Mouse (Mus musculus) liver, adult 2 months (tissue): ENCODE measurements around the gene Obscn. TPM values are rescaled to one million over a fixed set of nuclear protein-coding genes. Genes with fewer than 3 reads are reported as not detected.
A peak's percentile ranks its signal among the peaks of the same experiment; 100 is the strongest.

ENCODE experiments used
- DNase-seq: peaks from one replicate; pipeline ENCODE4 v3.0.0-alpha.2; 2011; ENCODE audit warnings: low read depth, low spot score; ENCODE audit errors: extremely low read depth
- H3K27ac ChIP-seq: fragments of 200-500 bp; replicated peaks from 2 replicates; pipeline ENCODE4 v1.5.1; 2012; ENCODE audit warnings: low read depth, mild to moderate bottlenecking, control low read depth, inconsistent platforms, low read length; ENCODE audit not compliant: insufficient read depth
- H3K27me3 ChIP-seq: fragments of 200-500 bp; 2 replicates; pipeline ENCODE4 v1.6.1; 2012; ENCODE audit warnings: mild to moderate bottlenecking, moderate library complexity, low read length, inconsistent platforms; ENCODE audit not compliant: control insufficient read depth, insufficient read depth
- H3K36me3 ChIP-seq: fragments of 200-500 bp; 2 replicates; pipeline ENCODE4 v1.6.1; 2012; ENCODE audit warnings: low read length, inconsistent platforms; ENCODE audit not compliant: control insufficient read depth, insufficient read depth
- H3K4me1 ChIP-seq: fragments of 200-500 bp; 2 replicates; pipeline ENCODE4 v1.6.1; 2011; ENCODE audit warnings: low read length; ENCODE audit not compliant: control insufficient read depth, insufficient read depth
- H3K4me3 ChIP-seq: fragments of 200-500 bp; 2 replicates; pipeline ENCODE4 v1.5.1; 2011; ENCODE audit warnings: low read depth, mild to moderate bottlenecking, control low read depth, low read length, moderate library complexity; ENCODE audit not compliant: insufficient read depth
- H3K79me2 ChIP-seq: fragments of 200-500 bp; 2 replicates; pipeline ENCODE4 v1.6.1; 2012; ENCODE audit warnings: inconsistent platforms, mild to moderate bottlenecking, low read length, moderate library complexity; ENCODE audit not compliant: control insufficient read depth, insufficient read depth
- H3K9ac ChIP-seq: fragments of 200-500 bp; 2 replicates; pipeline ENCODE4 v1.6.1; 2012; ENCODE audit warnings: low read depth, mild to moderate bottlenecking, control low read depth, inconsistent platforms, low read length
- CTCF ChIP-seq: fragments of 200-500 bp; IDR thresholded peaks from 2 replicates; pipeline ENCODE4 v1.5.1; 2011; ENCODE audit warnings: low read depth, low read length, control low read depth
- POLR2A ChIP-seq: fragments of 200-500 bp; IDR thresholded peaks from 2 replicates; pipeline ENCODE4 v1.6.1; 2011; ENCODE audit warnings: low read length, control low read depth; ENCODE audit not compliant: insufficient read depth; ENCODE audit errors: extremely low read depth
- WGBS: fragments of 180-500 bp; shearing (Covaris S2); methylation state at CpG from one replicate; pipeline ENCODE4 v1.1.7; 2018; 5-methylcytosine and 5-hydroxymethylcytosine counted together
- polyA plus RNA-seq: library from polyadenylated mRNA; depleted of rRNA; stranded (reverse); fragments of >200 nt; gene quantifications from 2 replicates; pipeline ENCODE4 v1.2.3, GENCODE M21; 2012
- total RNA-seq: library from RNA; depleted of rRNA; stranded (reverse); fragments of >200 nt; gene quantifications from 2 replicates; pipeline ENCODE4 v1.2.3, GENCODE M21; 2014

Gene Obscn
- total and polyA plus RNA-seq, 2 experiments: 0.07 to 0.83 TPM

GRCm38 (mm10) chr11:58971796-58972195, 164.4 kb downstream of the Obscn start:
- TF ChIP-seq CTCF (no peak), POLR2A (no peak)

DNA sequence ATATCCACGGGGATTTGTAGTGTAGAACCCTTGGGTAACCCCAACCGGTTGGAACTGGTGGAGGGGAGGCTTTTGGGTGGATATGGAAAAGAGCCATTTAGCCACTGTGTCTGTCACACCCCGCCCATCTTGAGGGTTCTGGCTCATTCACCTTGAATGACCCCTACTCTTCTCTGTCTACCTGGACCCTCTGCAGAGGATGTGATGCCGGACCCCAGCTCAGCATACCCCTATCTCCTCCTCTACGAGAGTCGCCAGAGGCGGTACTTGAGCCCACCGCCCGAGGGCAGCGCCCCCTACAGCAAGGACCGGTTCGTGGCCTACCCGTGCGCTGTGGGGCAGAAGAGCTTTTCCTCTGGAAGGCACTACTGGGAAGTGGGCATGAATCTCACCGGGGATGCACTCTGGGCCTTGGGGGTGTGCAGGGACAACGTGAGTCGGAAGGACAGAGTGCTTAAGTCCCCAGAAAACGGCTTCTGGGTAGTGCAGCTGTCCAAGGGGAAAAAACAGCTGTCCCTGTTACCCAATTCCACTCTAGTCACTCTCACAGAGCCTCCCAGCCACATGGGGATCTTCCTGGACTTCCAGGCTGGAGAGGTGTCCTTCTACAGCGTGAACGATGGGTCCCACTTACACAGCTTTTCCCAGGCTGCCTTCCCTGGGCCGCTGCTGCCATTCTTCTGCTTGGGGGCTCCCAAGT, 165.2 kb downstream of the Obscn start:
- no peak for DNase-seq
- H3K4me3 ChIP-seq: no peak overlapping the region
- no peaks in the 10 kb centered on the region for H3K36me3 ChIP-seq
- TF ChIP-seq CTCF: peak; percentile 22; the same call in 1 of the 2 replicates
- TF ChIP-seq POLR2A: no peak
- no peak overlapping the region for H3K9ac ChIP-seq
- 90% methylated on average over 21 of the region's 21 CpGs for WGBS
- no peak overlapping the region for H3K27ac ChIP-seq
- no peaks in the 10 kb centered on the region for H3K4me1 ChIP-seq
- H3K27me3 ChIP-seq: no peaks in the 10 kb centered on the region
- H3K79me2 ChIP-seq: no peaks in the 10 kb centered on the region

More at GRCm38 (mm10) chr11:58971796-58972195, 164.4 kb downstream of the Obscn start:
- 91% methylated on average over 3 of the region's 3 CpGs for WGBS
- H3K9ac ChIP-seq: no peak overlapping the region
- no peaks in the 10 kb centered on the region for H3K36me3 ChIP-seq
- H3K4me1 ChIP-seq: no peaks in the 10 kb centered on the region
- DNase-seq: no peak
- no peaks in the 10 kb centered on the region for H3K79me2 ChIP-seq
- H3K27ac ChIP-seq: no peak overlapping the region
- H3K27me3 ChIP-seq: no peaks in the 10 kb centered on the region
- H3K4me3 ChIP-seq: no peak overlapping the region

- no peak overlapping the region for H3K9ac ChIP-seq
- no peaks in the 10 kb centered on the region for H3K79me2 ChIP-seq
- no peaks in the 10 kb centered on the region for H3K4me1 ChIP-seq
- TF ChIP-seq POLR2A (no peak), CTCF (no peak)
- no peak for DNase-seq
- whole genome bisulfite sequencing: 73% methylated on average over 6 of the region's 6 CpGs
- no peak overlapping the region for H3K27ac ChIP-seq
- no peaks in the 10 kb centered on the region for H3K27me3 ChIP-seq
- no peaks in the 10 kb centered on the region for H3K36me3 ChIP-seq
- H3K4me3 ChIP-seq: no peak overlapping the region
Observed at GRCm38 (mm10) chr11:58969659-58970058, 166.5 kb downstream of the Obscn start.

DNA sequence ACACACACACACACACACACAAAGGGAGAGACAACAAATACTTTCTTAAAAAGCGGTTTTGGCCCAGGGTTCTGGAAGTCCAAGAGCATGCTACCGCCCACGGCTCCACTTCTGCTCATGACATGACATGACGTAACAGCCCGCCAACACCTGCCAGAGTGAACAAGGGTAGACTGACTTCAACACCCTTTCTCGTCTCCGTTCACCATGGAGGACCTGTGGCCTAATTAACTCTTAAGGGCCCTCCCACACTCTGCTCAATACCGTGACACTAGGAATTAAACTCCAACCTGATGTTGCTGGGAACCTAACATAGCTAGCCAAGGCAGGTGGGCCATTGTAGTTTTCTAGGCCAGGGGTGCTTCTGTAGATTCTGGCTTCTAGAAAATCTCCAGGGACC, 167.2 kb downstream of the Obscn start:
- Histone ChIP-seq H3K36me3 (no peaks in the 10 kb centered on the region), H3K4me1 (no peaks in the 10 kb centered on the region), H3K27me3 (no peaks in the 10 kb centered on the region), H3K27ac (no peak overlapping the region), H3K79me2 (no peaks in the 10 kb centered on the region), H3K4me3 (no peak overlapping the region), H3K9ac (no peak overlapping the region)
- DNase-seq: no peak
- TF ChIP-seq CTCF: no peak
- TF ChIP-seq POLR2A: no peak
- 23% methylated on average over 8 of the region's 8 CpGs for WGBS

- Histone ChIP-seq H3K9ac (no peak overlapping the region), H3K27me3 (no peaks in the 10 kb centered on the region), H3K36me3 (no peaks in the 10 kb centered on the region), H3K79me2 (no peaks in the 10 kb centered on the region), H3K4me3 (no peak overlapping the region), H3K4me1 (no peaks in the 10 kb centered on the region), H3K27ac (no peak overlapping the region)
- TF ChIP-seq CTCF (no peak), POLR2A (no peak)
- 71% methylated on average over 7 of the region's 7 CpGs for WGBS
- no peak for DNase-seq
Observed at GRCm38 (mm10) chr11:58968551-58968950, 167.7 kb downstream of the Obscn start.

GRCm38 (mm10) chr11:58967346-58967745, 168.9 kb downstream of the Obscn start:
- TF ChIP-seq POLR2A (no peak), CTCF (no peak)
- Histone ChIP-seq H3K4me3 (no peak overlapping the region), H3K9ac (no peak overlapping the region), H3K79me2 (no peaks in the 10 kb centered on the region), H3K27ac (no peak overlapping the region), H3K36me3 (no peaks in the 10 kb centered on the region), H3K27me3 (no peaks in the 10 kb centered on the region), H3K4me1 (no peaks in the 10 kb centered on the region)
- peak; percentile 41 for DNase-seq
- WGBS: 100% methylated on average over 1 of the region's 1 CpGs
